Mouse (Mus musculus) A20 (cell line): ENCODE measurements at regions not wholly inside any gene's neighbourhood (a gene's known extent, or its start where the extent isn't known, plus 50 kb on each side); places are given as distances from the start of the nearest gene placed in this dataset.

Experiments
- DNase-seq: peaks from one replicate; pipeline ENCODE4 v3.0.0-alpha.2; 2011; ENCODE audit warnings: low read depth, low spot score

DNA sequence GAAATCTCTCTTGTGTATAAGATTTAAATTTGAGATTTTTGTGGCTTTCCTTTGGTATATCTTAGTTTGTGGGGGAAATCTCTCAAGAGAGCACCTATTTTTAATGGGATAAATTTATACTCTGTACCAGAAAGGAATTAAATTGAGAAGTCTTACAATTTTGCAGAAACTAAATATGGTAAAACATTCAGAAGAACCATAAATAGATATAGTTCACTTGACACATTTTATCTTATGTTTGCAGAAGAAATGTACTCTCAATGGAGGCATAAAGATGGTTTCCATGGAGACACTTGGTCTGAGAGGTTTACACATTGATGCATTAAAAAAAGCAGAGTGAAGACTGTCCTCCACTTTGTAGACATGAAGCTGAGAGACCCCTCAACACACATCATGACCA, 86.9 kb downstream of the Ndufa10 start:
- no peak for DNase-seq

DNA sequence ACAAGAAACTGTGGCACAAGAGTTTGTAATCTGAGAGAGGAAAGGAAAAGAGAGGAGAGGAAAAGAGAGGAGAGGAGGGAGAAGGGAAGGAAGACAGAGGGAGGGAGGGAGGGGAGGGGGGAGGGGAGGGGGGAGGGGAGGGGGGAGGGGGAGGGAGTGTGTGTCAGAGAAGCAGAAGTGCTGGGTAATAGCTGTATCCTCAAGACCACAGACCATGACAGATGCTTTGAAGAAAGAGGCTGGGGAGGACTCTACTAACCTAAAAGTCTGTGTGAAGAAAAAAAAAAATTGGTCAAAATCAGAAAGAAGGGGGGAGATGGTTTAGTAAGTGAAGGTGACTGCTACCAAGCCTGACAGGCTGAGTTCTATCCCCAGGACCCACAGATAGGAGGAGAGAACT, 88.7 kb downstream of the Ndufa10 start:
- no peak for DNase-seq

DNA sequence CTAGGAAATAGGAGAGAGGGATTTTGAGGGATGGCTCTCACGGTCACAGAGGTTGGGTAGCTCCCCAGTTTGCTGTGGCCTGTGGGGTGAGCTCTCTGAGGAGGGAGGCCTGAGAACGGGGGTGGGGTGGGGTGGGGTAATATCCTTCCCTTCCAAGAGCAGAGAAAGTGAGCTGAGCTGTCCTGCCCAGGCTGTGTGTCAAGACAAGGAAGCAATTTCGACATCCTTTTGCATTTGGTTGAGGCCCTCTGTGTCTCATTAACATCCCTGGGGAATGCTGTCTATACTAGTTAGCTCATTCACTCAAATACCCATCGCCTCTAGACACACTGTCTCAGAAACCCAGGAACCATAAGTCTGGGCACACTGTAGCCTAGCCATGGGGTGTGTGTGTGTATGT, 89.9 kb downstream of the Ndufa10 start:
- no peak for DNase-seq

- no peak for DNase-seq
These were observed 94.2 kb downstream of the Ndufa10 start for GRCm38 (mm10) chr1:92379510-92379886.

DNA sequence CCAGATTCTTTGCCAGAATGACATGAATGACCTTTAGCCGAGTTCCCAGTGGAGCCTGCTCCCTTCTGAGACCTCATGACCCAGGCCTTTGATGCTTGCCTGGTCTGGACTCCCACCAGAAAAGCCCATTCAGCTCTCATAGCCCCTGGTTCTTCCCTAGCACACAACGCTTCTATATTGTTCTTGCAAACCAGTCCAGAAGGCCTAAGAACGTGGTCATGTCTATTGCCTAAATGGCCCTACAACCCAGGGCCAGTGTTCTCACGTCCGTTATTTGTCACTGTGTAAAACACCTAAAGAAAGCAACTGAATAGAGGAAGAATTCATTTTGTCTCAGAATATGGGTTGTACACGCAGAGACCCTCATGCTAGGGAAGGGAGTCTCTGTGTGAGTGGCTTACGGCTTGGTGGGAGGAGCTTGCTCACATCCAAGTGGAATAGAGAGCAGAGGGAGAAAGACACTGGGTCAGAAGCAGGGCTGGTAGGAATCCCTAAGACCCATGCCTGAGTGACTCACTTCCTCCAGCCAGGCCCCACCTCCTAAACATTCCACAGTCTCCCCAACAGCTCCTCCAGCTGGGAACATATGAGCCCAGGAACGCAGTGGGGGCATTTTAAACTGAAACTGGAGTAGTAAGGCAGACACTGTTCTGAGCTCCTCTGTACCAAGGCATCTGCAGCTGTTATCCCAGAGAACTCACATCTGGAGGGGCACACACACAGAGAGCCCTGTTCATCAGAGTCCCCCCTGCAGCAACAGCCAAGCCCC, 94.7 kb downstream of the Ndufa10 start:
- no peak for DNase-seq

DNA sequence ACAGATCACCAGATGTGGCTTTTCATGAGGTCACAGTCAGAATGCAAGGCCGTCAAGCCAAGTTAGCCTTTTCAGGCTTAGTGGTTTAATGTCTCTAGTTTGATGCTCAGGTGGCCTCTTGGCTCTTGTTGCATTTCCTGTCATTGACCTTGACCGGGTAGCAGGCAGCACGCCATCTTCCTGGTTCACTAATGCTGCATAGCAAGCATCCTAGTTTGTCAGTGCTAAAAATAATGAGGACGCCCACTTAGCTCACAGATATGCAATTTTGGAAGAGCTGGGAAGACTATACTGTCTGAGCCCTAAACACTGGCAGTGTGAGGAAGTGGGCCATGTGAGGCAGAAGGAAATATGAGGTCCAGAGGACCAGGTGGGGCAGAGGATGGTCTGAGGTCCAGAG, 97.2 kb downstream of the Ndufa10 start:
- no peak for DNase-seq

- DNase-seq, result no peak
These were observed 101.3 kb downstream of the Ndufa10 start for GRCm38 (mm10) chr1:92372222-92372990.

DNA sequence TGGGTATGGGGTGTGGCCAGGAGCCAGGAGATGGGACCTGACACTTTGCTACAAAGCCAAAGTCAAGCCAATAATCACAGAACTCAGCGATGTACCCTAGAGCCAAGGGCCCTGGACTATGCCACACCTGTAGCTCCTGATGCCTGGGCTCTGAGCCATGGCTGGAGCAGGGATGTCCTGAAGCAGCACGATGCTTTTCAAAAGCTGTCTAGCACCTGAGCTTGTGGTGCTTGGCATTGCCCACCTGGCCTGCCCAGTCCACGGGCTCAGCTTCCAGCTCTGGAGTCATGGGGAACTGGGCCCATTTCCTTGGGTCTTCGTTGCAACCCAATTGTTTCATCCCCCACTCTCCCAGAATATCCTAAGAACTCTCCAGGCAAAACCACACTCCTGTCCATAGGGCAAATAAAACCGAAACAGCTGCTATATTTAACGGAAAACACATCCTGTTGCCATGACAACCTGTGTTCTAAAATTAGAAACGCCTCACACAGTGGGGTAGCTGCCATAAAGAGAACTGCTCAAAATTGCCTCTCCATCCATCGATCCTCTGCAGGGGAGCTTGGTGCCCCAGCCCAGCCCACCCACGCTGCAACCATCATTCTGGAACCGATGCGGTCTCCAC, 102.2 kb downstream of the Ndufa10 start:
- DNase-seq, result no peak

DNA sequence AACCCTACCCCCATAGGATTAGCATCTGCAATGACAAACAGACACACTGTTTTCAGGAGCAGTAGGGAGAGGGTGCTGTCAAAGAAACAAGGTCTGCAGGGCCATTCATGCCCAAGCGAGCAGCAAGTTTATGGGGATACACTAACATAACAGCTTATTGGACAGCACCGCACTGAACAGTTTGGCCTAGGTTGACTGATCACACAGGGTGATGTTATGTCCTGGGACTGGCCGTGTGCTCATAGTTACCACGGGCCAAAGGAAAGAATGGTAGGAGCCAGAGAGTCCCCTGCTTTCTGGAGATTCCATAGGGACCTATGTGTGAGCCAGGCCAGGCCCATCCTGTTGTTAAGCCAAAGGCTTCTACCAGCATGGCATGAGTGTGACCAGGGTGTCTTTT, 102.8 kb downstream of the Ndufa10 start:
- DNase-seq, result no peak

- DNase-seq, result no peak
These were observed 103.7 kb downstream of the Ndufa10 start for GRCm38 (mm10) chr1:92369972-92370371.

GRCm38 (mm10) chr1:92366249-92366648, 107.4 kb downstream of the Ndufa10 start:
- DNase-seq, result no peak

DNA sequence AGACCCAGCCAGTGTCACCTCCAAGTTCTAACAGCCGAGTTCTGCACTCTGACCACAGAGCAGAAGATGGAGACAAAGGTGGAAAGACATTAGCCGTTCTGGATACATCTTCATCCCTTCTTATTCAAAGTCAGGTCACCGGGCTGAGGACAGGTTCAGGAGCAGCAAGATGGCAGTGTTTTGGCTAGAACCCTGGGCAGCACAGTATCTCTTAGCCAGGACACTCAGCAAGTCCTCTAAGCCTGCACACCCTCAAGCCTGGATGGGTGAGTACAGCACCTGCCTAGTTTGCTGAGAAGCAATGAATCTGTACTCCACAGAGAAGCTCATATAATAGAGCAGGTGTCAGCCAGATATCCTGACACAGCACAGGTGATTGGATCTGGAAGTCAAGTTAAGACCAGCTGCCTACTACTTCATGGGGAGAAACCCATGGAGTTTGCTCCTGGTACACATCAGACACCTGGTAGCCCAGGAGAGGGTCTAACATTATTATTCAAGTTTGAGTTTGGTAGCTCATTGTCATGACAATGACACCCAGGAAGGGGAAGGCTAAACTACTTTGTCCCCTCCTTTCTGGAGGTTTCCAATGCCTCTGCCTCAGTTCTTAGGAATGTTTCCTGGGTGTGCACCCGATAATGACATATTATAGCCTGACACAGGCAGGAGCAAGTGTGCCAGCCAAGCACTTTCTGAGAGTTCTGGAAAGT, 108.1 kb downstream of the Ndufa10 start:
- DNase-seq, result no peak

DNA sequence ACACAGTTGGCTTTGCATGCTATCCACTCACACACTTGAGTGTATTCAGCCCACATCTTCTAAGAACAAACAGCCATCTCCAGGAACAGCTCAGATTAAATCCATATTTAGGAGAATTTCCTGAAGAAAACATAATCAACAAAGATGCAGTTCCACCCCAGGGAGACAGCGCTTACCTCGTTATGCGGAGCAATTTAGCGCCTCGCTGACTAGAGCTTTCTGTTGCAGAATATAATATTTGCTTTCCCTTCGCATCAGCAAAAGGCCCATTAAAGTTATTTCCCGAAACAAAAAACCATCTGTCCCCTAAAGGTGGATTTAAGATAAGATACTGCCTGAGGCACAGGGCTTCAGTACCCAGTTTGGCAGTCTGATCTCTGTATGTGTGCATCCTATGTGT, 112.0 kb downstream of the Ndufa10 start:
- no peak for DNase-seq

DNA sequence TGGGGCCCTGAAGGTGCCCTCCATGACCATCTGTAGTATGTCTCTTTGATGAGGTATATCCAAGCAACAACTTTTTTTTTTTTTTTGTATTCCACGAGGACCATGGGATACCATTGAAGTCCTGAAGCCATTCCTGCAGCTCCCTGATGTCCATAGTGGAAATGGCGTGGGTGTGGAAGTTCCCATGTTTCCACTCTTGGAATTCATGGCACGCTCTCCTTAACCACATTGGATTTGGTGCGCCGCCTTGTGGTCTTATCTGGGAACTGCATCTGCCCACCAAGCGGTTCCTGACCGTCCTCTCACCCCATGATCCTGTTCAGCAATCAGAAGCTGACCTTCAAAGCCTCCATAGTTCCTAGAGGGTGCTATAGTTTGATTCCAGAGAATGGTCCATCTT, 113.4 kb downstream of the Ndufa10 start:
- peak; percentile 41 for DNase-seq

- DNase-seq, result no peak
These were observed 114.2 kb downstream of the Ndufa10 start for GRCm38 (mm10) chr1:92359473-92359872.

DNA sequence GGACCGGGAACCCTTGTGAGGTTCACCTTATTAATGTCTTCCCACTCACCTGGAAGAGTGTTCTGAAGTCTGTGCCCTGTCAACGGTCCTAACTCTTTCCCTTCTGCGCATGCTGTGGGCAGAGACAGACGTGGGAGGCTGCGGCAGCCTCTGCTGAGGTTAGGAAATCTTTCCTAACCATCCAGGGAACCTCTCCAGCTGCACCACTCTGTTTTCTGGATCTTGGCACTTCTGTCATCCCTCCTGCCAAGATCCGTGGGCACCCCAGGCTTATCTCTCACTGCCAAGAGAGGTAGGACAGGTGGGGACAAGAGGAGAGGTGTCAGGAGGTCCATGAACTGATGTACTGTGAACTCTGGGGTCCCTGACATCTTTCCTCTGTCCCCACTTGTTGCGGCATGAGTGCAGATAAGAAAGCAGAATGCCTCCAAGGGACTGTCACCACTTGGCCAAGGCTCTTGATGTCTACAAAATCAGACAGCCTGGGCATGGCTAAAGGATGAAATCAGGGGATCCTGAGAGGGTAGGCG, 114.8 kb downstream of the Ndufa10 start:
- DNase-seq, result no peak

- DNase-seq, result no peak
These were observed 125.2 kb downstream of the Ndufa10 start for GRCm38 (mm10) chr1:92348353-92349005.

GRCm38 (mm10) chr1:92347656-92348055, 126.0 kb downstream of the Ndufa10 start:
- DNase-seq, result no peak

- DNase-seq, result no peak
These were observed 129.9 kb downstream of the Ndufa10 start for GRCm38 (mm10) chr1:92343768-92344167.

GRCm38 (mm10) chr1:92343161-92343598, 130.5 kb downstream of the Ndufa10 start:
- no peak for DNase-seq

DNA sequence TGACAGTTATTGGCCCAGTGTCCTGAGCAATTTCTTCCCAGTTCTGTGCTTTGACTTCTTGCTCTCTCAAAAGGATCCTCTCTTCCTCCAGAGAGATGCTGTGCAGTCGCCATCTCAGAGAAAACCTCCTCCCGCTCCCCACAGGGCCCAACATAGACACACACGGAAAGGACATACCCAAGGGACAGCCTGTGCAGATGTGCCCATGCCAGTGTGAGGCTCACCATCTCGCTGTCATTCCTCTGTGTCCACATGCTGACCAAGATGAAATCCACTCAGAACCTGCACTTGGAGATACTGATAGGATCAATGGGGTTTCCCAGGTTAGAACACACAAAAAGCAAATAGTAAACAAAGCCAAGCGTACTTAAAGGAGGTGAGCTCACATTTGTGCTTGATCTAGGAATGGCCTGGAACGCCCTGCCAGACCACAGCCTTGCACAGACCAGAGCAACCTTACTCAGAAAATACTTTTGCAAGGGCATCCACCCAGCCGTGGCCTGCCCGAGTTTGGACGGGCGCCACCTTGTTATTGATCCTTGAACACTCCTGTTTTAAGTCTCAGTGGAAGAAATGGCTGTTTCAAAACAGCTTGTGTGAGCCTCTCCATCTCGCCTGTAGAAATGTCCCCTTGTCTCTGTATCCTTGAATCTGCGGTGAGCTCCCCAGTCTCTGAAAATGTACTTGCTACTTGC, 131.7 kb downstream of the Ndufa10 start:
- DNase-seq, result no peak
